Mouse (Mus musculus): ENCODE measurements around the gene Rbfox1.

The Rbfox1 gene

DNA sequence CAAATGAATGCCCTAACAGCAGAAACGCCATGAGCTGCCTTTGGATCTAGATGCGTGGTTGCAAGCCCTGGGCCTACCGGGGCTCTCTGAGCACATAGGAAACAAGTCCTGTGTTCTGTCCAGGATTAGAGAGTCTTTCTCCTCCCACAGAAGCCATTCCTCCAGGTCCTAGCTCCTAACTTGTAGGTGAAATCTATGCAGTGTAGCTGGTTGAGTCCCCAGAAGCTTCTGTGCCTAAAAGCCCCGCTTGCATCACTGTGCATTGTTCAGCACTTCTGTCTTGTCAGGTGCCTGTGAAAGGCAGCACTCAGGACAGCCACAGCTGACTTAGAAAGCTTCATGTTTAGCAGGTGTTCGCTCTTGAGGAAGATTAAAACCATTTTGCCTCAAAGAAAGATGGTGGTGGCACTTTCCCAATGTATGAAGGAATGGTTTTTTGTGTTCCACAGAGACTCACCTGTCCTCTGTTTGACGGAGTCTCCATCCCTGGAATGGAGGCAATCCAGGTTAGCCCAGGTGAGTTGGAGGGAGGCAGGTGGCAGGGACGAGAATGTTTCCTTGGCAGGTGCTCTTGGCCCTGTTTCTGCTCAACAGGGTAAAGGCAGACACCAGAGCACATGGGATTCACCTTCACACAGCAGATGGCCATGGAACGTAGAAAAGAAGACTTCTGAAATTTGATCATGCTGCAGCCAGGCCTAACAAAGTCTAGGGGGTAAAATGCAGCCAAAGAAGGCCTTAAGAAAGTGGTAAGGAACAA lies 1213.0 kb downstream of the Rbfox1 start:
- DNase-seq = no peak

DNA sequence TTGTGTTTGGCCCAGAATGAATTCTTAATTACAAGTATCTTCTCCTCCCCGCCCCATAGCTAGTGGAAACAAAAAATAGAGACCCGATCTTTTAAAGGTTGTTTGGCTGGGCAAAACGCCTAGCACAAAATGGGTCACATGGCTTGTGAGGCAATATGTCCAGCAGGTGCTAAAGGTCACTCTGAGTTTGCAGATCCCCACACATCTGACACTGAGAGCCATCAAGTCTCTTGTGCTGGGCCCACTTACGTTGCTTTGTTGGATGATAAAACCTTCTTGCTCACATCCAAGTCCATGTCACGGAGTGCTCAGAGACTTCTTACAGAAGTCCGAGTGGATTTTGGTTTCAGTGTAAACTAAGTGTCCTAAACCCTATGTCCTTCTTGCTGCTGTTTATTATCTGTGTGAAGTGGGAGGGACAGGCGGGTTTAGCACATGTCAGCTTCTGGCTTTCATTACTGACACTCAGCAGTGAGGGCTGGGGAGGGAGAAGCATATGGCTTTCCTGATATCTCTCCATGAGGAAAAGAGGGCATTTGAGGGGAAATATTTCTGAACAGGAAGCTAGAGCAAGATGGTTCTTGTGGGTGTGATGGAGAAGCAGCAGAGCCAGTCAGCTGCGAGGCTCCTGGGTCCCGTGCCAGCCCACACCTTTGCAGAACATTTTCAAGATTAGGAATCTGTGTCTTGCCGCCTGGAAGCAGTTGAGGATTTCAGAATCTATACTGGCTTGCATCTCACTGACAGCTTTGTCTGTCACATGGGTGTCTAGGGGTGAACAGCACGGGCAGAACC lies 1214.5 kb downstream of the Rbfox1 start:
- no peak for DNase-seq

DNA sequence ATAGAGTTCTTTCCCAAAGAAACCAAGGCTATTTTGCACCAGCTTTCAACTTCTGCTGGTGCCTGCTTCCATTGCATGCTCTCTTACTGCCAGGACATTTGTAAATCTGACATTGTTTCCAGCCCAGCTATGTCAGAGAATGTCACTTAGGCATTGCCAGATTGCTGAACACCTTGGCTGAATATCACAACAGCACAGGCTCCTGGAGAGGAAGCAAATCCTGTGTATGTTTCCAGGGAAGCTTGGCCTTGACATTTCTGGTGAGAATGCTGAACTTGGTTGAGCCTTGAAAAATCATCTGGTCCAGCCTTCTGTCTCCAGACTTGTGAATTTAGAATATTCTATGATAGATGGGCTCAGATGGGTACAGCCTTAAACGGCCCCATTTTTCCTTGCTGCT lies 1217.3 kb downstream of the Rbfox1 start:
- no peak for DNase-seq

DNA sequence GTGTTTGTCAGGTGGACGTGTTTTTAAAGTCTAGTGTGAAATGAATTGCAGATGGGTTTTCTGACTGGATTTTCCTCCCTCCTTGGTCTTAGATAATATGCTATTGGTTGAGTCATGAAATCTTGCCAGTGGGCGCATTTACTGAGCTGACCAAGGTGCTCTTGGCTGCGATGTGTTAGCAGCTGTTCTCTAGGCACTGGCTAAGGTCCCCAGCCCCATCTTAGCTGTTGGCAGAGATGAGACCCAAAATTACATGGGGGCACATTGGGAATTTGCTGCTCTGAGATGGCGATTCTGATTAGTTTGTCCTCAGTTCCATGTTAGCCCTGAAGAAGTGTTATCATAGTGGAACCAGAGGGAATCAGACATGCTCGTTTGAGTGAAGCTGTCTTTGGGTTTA lies 1218.1 kb downstream of the Rbfox1 start:
- no peak for DNase-seq

- no peak for DNase-seq
These were observed 1221.4 kb downstream of the Rbfox1 start for GRCm38 (mm10) chr16:7106450-7107015.

GRCm38 (mm10) chr16:7115945-7116344 lies 1230.8 kb downstream of the Rbfox1 start:
- DNase-seq = no peak

DNA sequence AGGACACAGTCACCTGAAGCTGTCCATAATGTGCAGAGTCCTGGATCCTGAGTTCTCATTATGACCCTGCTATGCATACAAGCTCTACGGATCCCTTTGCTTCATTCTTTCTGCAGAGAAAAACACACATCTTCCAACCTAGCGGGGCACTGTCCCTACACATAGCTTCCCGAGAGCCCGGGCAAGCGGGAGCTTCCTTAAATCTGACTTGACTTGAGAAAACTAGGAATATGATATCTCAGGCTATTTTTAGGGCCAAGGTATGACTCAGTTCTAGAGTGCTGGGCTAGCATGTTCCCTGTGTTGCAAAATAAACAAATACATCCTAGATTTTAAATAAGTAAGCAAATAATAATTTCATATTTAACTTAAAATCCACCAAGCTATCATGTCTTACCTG lies 1244.4 kb downstream of the Rbfox1 start:
- DNase-seq = no peak

- no peak for DNase-seq
These were observed 1247.3 kb downstream of the Rbfox1 start for GRCm38 (mm10) chr16:7132434-7132833.

DNA sequence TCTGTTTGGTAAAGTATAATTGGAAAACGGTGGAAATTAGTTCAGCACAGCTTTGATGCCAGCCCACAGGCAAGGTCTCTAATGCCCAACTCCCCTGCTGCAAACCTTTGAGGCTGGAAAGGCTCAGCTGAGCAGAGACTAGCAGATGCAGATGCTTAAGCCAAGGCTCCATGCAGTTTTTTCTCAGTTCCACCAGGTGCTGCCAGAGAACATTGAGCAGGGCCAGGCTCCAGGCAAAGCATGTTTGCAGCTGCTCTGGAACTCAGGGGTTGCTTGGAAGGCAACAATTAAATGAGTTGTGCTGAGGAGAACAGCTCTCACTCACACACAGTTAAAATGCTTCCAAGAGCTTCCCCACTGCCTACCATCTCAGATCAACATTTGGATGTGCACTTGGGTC lies 1251.8 kb downstream of the Rbfox1 start:
- no peak for DNase-seq

DNA sequence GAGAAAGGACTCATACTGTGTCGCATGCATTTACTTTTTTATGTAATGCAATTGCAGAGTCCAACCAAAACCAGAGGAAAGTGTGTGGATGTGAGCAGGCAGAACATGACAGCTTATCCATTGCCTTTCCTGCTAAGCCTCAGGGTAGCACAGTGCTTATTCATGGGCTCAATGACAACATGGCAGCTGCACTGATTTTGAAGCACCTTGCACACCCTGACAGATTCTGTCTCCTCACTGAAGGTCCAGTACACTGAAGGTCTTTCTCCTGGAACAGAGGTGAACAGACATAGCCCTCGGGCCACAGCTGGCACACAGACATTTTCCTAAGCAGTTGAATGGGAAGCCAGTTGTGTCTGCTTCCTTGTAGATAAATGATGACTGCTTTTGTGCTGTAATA lies 1254.3 kb downstream of the Rbfox1 start:
- DNase-seq = no peak

- DNase-seq = no peak
These were observed 1255.8 kb downstream of the Rbfox1 start for GRCm38 (mm10) chr16:7140909-7141308.

DNA sequence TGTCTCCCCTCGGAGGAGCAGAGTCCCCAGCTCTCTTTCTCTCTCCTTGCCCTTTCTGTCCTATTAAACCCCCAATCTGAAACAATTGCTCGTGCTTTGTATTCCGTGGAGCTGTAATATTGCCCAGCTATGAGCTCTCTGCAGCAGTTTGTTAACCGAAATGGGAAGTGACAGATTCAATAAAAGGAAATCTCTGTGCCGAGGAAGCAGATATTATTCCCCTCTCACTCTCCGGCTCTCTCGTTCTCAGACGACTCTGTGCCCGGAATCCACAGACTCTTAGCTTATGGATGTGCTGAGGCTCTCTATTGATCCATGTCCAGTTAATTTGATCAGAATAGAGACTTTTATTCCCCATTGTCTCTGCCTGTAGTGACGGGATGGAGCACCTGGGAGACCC lies 1260.3 kb downstream of the Rbfox1 start:
- DNase-seq = no peak

GRCm38 (mm10) chr16:7146454-7146853 lies 1261.3 kb downstream of the Rbfox1 start:
- no peak for DNase-seq

DNA sequence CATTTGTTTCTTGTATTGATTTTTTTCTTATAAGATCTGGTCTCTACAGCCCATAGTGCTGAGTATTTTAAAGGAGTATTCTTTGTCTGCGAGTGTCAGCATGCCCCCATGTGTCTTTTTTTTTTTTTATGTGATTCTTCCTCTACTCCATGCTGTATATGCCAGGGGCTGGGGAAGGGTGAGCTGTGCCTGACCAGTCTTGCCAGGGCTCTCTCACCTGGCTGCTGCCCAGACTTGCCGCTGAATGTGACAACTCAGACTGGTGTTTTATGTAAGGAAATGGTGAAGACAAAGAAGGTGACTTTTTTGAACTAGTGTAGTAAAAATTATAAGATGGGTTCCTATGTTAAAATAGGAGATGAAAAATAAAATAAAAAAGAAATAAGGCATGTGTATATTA lies 1262.7 kb downstream of the Rbfox1 start:
- no peak for DNase-seq

DNA sequence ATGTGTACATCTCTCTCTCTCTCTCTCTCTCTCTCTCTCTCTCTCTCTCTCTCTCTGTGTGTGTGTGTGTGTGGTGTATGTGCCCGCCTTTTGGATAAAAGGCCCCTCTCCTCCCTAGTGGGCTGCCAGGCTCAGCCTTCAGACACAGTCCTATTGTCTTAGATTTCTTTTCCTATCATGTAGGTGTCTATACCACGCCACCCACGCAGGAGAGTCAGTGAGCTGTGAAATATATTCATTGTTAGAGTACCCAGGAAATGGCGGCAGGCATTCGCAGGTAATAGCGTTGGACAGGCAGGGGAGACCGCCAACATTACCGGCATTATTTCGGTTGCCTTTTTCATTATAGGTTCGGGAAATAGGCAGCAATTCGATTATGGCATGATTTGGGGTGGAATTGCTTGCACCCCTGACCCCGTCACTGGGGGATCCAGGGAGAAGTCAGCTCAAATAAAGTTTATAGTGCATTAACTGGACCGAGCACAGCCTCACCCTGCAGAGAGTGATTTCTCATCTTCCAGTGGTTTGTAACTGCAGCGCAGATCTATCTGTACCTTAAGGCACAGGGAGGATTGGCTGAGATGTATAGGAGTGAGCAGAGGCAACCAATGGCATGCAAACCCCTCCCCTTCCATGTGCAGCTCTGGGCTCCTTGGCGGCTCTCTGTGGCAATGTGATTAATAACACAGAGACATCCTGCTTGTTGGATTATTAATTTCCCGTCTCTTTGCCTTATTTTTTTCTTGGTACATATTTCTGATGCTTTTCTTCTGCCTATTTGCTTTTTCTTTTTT lies 1264.1 kb downstream of the Rbfox1 start:
- no peak for DNase-seq

GRCm38 (mm10) chr16:7150201-7150791 lies 1265.1 kb downstream of the Rbfox1 start:
- no peak for DNase-seq

GRCm38 (mm10) chr16:7152401-7152800 lies 1267.2 kb downstream of the Rbfox1 start:
- DNase-seq = no peak

GRCm38 (mm10) chr16:7154671-7155070 lies 1269.5 kb downstream of the Rbfox1 start:
- no peak for DNase-seq

DNA sequence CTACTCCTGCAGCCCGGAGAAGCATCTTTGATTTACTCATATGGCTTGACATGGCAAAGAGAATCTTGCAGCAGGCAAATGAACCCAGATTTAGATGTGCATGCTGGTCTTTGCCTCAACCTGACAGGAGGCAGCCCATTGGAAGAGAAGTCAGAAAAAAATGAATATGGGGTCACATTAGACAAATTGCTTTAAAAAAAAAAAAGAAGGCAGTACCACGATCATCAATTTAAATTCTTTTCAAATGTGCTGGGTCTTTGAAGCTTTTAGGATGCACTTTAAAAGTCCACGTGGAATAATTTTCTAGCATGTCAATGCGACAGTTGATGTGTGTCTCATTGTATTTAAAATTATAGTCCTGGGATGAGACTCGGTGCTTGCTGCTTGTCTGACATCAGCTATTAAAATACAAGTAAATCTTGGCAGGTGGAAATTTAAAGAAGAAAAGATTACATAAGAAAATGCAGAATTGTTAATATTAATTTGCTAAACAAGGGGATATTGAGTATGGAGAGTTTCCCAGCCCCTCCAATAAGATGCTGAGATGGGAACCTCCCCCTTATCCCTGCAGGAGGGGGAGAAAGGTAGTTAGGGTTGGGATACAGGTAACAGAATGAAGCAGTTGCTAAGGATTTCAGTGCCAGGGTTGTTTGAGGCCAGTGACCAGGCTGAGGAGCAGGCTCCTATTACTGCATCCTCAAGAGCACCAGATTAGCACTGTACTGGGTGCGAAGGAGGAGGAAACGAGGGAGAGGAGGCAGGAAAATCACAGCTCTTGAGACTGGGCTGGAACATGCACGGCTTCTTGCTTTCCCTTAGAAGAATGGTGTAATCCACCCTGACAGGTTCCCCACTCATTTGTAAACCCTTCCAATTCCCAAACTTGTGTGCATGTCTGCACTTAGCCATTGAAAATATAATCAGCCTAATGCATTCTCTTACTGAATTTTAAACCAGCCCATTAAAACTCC lies 1274.0 kb downstream of the Rbfox1 start:
- no peak for DNase-seq

DNA sequence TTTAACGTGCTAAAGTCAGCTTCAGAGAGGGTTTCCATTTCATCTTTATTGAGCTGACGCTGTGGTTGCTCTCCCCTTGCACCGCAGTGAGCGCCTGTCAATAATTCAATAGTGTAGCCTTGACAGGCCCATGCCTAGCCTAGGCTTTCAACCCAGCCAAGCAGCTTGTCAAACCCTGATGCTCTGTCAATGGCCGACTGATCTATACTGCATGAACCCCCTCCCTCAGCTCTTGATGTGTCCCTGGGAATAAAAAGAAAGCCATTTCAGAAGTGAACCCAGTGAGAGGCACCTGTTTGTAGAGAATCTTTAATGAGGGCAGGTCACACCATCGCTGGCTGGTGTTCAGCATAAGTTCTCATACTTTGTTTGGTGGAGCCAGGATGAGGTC lies 1274.7 kb downstream of the Rbfox1 start:
- no peak for DNase-seq

GRCm38 (mm10) chr16:7162168-7162567 lies 1277.0 kb downstream of the Rbfox1 start:
- no peak for DNase-seq

DNA sequence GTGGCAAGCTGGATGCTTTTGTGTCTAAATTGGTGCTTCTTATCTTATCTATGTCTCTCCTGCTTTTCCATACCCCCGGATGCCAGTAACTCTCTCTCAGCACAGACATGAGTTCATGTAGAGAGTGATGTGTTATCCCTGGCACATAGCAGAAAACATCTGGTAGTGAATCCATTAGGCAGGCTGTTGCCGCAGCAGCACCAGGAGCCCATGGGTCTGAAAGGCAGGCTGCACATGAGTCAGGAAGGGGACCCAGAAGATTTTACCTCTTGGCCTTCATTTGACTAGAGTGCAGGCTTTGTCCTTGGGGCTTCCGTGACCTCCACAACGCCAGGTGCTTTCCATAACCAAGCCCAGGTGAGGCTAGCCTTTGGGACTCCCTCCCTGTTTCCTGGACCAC lies 1278.5 kb downstream of the Rbfox1 start:
- DNase-seq = no peak

All from thymus, adult 18-20 months (tissue).